Mouse (Mus musculus): ENCODE results near the gene Tbc1d30. TPM values are rescaled to one million over a fixed set of nuclear protein-coding genes. Genes with fewer than 3 reads are reported as not detected.
A peak's percentile ranks its signal among the peaks of the same experiment; 100 is the strongest.

The Tbc1d30 gene
- polyA plus RNA-seq, 1 experiment, result not detected

DNA sequence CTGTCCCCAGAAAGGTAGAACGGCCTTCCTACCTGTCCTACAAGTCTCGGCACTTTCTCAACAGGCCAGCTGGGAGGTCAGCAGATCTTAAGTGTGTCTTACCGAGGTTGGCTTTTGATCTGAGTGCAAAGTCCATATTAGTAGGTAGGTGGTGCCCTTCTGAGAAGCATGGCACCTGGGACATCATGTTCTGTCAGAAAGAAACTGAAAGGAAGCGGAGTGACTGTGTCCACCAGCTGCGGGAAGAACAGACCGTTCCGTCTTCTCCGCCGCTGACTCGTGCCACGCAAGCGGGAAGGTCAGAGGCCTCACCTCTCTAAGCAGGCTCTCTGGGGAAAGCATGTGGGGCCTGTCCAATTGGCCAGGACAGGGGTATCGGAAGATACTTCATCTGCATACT, 33.6 kb upstream of the Tbc1d30 start:
- Histone ChIP-seq H3K4me1 (ENCODE audit: control insufficient read depth) (no peaks in the 10 kb centered on the region), H3K36me3 (ENCODE audit: control insufficient read depth) (peaks cover 69% of the 10 kb centered on the region), H3K27me3 (ENCODE audit: control insufficient read depth) (no peaks in the 10 kb centered on the region), H3K9me3 (ENCODE audit: control insufficient read depth, low read length) (no peaks in the 10 kb centered on the region), H3K4me3 (replicated peaks) (no peak overlapping the region)
- TF ChIP-seq TAL1 (IDR thresholded peaks at IDR 0.05; ENCODE audit: low read length) (no peak), GATA1 (IDR thresholded peaks at IDR 0.05; ENCODE audit: low read length) (no peak)

DNA sequence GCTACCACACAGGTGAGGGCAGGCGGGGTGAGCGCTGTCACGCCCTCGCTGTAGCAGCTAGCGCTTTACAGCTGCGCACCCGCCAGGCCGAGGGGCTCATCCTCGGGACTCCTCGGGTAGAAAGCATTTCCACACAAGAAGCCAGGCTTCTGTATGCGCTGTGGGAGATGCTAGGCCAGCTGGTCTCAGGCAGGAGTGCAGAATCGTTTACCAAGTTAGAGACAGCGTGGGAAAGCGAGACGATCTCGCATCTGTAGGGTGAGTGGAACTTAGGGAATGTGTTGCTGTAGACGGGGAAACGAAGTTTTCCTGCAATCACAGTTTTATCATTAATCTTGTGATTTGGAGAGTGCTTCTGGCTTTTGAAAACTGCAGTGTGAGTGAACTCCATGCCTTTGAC, 30.2 kb upstream of the Tbc1d30 start:
- Histone ChIP-seq H3K27me3 (ENCODE audit: control insufficient read depth) (no peaks in the 10 kb centered on the region), H3K4me1 (ENCODE audit: control insufficient read depth) (peaks cover 5% of the 10 kb centered on the region), H3K4me3 (replicated peaks) (no peak overlapping the region), H3K9me3 (ENCODE audit: control insufficient read depth, low read length) (no peaks in the 10 kb centered on the region; the same call in 1 of the 2 replicates), H3K36me3 (ENCODE audit: control insufficient read depth) (peaks cover 76% of the 10 kb centered on the region)
- TF ChIP-seq GATA1 (IDR thresholded peaks at IDR 0.05; ENCODE audit: low read length) (no peak), TAL1 (IDR thresholded peaks at IDR 0.05; ENCODE audit: low read length) (no peak)

DNA sequence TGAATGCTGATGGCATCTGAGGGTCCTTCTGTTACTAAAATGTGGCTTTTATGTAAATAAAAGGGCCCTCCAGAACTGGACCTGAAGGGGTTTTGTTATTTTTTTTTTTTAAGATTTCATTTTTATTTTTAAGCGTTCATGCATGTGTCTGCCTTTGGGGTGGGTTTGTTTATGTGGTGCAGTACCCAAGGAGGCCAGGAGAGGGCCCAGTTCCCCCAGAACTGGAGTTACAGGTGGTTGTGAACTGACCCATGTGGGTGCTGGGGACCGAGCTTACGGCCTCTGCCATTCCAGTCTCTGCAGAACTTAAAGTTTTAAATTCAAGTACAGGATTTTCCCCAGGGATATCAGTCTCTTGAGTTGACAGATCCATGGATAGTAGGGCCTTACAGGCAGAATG, 28.3 kb upstream of the Tbc1d30 start:
- peaks cover 24% of the 10 kb centered on the region for H3K4me1 ChIP-seq (ENCODE audit: control insufficient read depth)

DNA sequence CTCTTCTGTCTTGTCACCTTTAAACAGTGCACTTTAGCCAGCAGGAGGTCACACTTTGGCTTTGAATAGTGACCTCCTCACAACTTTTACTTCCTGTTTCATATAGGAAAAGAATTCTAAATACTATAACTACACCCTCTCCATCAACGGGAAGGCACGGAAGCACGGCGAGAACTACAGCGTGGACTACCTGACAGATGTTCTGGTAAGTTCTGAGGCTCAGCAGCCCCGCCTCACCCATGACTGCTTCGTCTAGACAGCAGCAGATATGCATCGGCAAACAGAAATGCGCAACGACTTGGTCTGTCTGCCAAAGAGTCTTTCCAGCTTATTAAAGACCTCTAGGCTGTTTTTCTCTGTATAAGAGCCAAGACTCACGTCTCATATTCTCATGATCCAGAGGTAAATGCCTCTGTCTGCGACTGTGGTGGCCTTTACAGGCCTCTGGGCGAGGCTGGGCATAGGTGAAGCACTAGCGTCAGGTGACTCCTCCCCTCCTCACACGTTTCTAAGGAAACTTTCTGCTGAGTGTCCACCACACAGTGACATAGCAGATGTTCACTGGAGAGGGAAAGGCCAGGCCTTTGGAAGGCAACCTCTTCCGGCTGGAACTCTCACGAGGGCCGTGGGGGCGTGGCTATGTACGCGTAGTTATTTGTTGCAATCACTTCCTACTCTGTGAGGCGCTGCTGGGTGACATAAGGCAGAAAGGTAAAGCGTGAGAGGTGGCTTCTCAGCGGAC, 25.6 kb upstream of the Tbc1d30 start:
- H3K27me3 ChIP-seq (ENCODE audit: control insufficient read depth), result no peaks in the 10 kb centered on the region
- H3K36me3 ChIP-seq (ENCODE audit: control insufficient read depth), result peaks cover 71% of the 10 kb centered on the region
- no peak overlapping the region for H3K4me3 ChIP-seq (replicated peaks)
- no peak for TF ChIP-seq TAL1 (IDR thresholded peaks at IDR 0.05; ENCODE audit: low read length)
- TF ChIP-seq GATA1 (IDR thresholded peaks at IDR 0.05; ENCODE audit: low read length), result no peak
- peaks cover 30% of the 10 kb centered on the region for H3K4me1 ChIP-seq (ENCODE audit: control insufficient read depth)
- H3K9me3 ChIP-seq (ENCODE audit: control insufficient read depth, low read length), result no peaks in the 10 kb centered on the region; the same call in 1 of the 2 replicates

More for the DNA sequence above, 28.3 kb upstream of the Tbc1d30 start:
- peaks cover 78% of the 10 kb centered on the region for H3K36me3 ChIP-seq (ENCODE audit: control insufficient read depth)
- H3K4me3 ChIP-seq (replicated peaks), result no peak overlapping the region
- H3K9me3 ChIP-seq (ENCODE audit: control insufficient read depth, low read length), result no peaks in the 10 kb centered on the region; the same call in 1 of the 2 replicates
- H3K27me3 ChIP-seq (ENCODE audit: control insufficient read depth), result no peaks in the 10 kb centered on the region
- TF ChIP-seq GATA1 (IDR thresholded peaks at IDR 0.05; ENCODE audit: low read length), result no peak

DNA sequence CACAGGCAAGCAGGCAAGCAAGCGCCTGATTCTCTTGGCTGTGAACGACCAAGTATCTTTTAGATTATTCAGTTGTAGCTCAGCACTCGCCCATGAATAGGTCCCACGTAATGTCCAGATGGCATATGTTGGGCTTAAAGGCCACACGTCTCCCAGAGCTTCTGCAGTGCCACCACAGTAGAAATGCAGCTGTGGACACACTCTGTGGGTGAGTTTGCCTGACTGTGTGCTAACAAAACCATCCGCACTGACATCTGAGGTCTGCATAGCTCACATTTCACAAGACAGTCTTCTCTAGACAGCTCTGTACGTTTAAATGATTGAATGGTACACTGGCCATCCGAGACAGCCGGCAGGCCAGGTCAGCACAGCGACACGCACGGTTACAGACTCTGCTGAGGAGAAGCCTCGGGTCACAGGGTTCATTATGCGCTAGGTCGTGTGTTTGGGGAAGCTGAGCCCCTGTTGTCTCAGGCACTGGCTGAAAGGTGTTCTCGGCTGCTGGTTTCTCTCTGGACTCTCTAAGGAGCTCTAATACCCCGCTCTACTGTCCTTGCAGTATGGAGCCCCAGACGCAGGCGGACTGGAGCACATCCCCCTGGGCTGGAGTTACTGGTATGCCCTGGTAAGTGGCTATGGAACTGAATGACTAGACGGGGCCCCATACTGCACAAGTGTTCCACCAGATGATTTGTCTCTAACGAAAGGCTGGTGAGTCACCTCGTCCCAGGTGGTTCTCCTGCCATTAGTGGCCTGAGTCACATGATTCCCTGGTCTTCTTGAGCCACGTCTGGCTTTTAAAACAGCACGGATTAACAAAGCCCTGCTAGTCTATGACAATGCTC, 24.8 kb upstream of the Tbc1d30 start:
- Histone ChIP-seq H3K4me3 (replicated peaks) (no peak overlapping the region), H3K9me3 (ENCODE audit: control insufficient read depth, low read length) (no peaks in the 10 kb centered on the region; the same call in 1 of the 2 replicates), H3K36me3 (ENCODE audit: control insufficient read depth) (peaks cover 67% of the 10 kb centered on the region), H3K4me1 (ENCODE audit: control insufficient read depth) (peaks cover 30% of the 10 kb centered on the region), H3K27me3 (ENCODE audit: control insufficient read depth) (no peaks in the 10 kb centered on the region)
- no peak for TF ChIP-seq GATA1 (IDR thresholded peaks at IDR 0.05; ENCODE audit: low read length)
- TF ChIP-seq TAL1 (IDR thresholded peaks at IDR 0.05; ENCODE audit: low read length), result no peak

DNA sequence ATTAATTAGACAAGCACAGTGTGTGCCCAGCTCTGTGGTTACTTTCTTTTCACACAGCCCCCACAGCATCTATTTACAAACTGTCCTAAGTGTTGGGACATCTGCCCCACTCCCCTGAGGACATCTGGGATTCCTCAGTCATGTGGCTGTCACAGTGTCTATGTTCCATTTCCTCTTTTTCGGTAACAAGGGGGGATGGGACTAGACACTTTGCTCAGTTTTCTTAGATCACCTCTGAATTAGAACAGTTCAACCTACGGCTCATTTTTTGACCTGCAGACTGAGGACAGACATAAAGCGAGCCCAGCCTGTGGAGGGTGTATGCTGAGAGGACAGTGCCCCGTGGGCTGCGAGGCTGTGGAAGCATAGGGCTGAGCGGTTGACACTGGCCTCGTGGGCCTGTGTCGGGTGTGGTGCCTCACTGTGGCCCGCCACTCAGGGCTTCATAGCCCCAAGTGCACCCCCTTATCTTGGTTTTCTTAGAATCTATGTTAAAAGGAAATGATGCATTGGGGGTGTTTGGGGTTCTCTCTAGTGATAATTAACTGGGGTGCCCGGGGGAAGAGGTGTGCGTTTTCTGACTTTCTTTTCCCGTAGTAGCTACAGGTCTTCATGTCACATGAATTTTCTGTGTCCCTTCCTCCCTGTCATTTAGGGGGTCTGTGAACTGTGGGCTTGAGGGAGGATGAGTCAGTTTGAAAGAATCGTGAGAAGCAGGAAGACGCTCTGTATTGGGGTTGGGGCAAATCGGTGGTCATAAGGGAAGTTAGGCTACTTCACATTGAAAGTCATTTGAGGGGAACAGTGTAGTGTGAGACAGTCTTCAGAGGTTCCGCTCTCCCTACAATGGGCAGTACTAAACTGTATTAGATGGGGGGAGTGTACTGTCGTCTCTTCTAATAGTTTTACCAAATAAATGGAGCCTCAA, 23.9 kb upstream of the Tbc1d30 start:
- Histone ChIP-seq H3K4me1 (ENCODE audit: control insufficient read depth) (peaks cover 30% of the 10 kb centered on the region), H3K4me3 (replicated peaks) (peak overlapping the region; percentile 1), H3K36me3 (ENCODE audit: control insufficient read depth) (peaks cover 70% of the 10 kb centered on the region), H3K27me3 (ENCODE audit: control insufficient read depth) (no peaks in the 10 kb centered on the region), H3K9me3 (ENCODE audit: control insufficient read depth, low read length) (no peaks in the 10 kb centered on the region; the same call in 1 of the 2 replicates)
- TF ChIP-seq TAL1 (IDR thresholded peaks at IDR 0.05; ENCODE audit: low read length), result no peak
- no peak for TF ChIP-seq GATA1 (IDR thresholded peaks at IDR 0.05; ENCODE audit: low read length)

GRCm38 (mm10) chr10:121374013-121374412, 22.9 kb upstream of the Tbc1d30 start:
- no peak overlapping the region for H3K4me3 ChIP-seq (replicated peaks)
- TF ChIP-seq TAL1 (IDR thresholded peaks at IDR 0.05; ENCODE audit: low read length) (no peak), GATA1 (IDR thresholded peaks at IDR 0.05; ENCODE audit: low read length) (no peak)
- H3K4me1 ChIP-seq (ENCODE audit: control insufficient read depth), result peaks cover 33% of the 10 kb centered on the region
- H3K27me3 ChIP-seq (ENCODE audit: control insufficient read depth), result no peaks in the 10 kb centered on the region
- peaks cover 66% of the 10 kb centered on the region for H3K36me3 ChIP-seq (ENCODE audit: control insufficient read depth)
- no peaks in the 10 kb centered on the region for H3K9me3 ChIP-seq (ENCODE audit: control insufficient read depth, low read length)

- H3K4me1 ChIP-seq (ENCODE audit: control insufficient read depth), result peaks cover 38% of the 10 kb centered on the region
Measured at GRCm38 (mm10) chr10:121370777-121371176, 19.7 kb upstream of the Tbc1d30 start.

More at GRCm38 (mm10) chr10:121370777-121371176, 19.7 kb upstream of the Tbc1d30 start:
- no peak overlapping the region for H3K4me3 ChIP-seq (replicated peaks)
- no peaks in the 10 kb centered on the region for H3K27me3 ChIP-seq (ENCODE audit: control insufficient read depth)
- no peaks in the 10 kb centered on the region for H3K9me3 ChIP-seq (ENCODE audit: control insufficient read depth, low read length)
- no peak for TF ChIP-seq TAL1 (IDR thresholded peaks at IDR 0.05; ENCODE audit: low read length)
- no peak for TF ChIP-seq GATA1 (IDR thresholded peaks at IDR 0.05; ENCODE audit: low read length)
- peaks cover 43% of the 10 kb centered on the region for H3K36me3 ChIP-seq (ENCODE audit: control insufficient read depth)
